Mouse (Mus musculus): ENCODE data around the gene Defb25. TPM values are rescaled to one million over a fixed set of nuclear protein-coding genes. Genes with fewer than 3 reads are reported as not detected.

Gene Defb25
- polyA plus RNA-seq, 1 experiment from 2014 or later: 2.0 TPM

DNA sequence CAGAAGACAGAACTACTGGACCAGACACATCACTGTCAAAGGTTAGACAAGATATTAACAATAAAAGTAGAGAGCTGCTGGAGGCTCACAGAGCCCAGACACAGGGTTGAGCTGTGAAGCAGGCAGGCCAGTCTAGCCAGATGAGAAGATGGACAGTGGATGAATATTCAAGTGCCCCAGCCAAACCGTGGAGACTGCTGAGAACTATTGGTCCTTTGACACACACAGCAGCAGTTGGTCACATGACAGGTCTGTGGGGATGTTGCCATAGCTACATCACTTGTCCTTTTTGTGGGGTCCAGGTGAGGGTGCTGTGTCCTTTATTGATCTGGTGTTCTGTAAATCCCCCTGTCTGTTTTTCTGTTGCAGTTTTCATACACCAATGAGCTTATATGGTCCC is 2.4 kb upstream of the Defb25 start:
- no peaks in the 10 kb centered on the region for H3K9me3 ChIP-seq
- no peak overlapping the region for H3K4me2 ChIP-seq (replicated peaks)
- ATAC-seq (ENCODE audit: low FRiP score, low read depth): no peak
- H3K27me3 ChIP-seq: peaks cover 59% of the 10 kb centered on the region
- H3K9ac ChIP-seq: no peak overlapping the region
- H3K27ac ChIP-seq: no peak overlapping the region
- no peaks in the 10 kb centered on the region for H3K36me3 ChIP-seq
- no peak overlapping the region for H3K4me3 ChIP-seq
- 14% methylated on average over 1 of the region's 1 CpGs for WGBS
- peaks cover 15% of the 10 kb centered on the region for H3K4me1 ChIP-seq

GRCm38 (mm10) chr2:152624566-152624965 is 1.7 kb upstream of the Defb25 start:
- no peak for ATAC-seq (ENCODE audit: low FRiP score, low read depth)
- no peak overlapping the region for H3K4me2 ChIP-seq (replicated peaks)
- H3K4me3 ChIP-seq: no peak overlapping the region
- no peaks in the 10 kb centered on the region for H3K36me3 ChIP-seq
- H3K9ac ChIP-seq: no peak overlapping the region
- H3K9me3 ChIP-seq: no peaks in the 10 kb centered on the region
- H3K4me1 ChIP-seq: peaks cover 15% of the 10 kb centered on the region
- peaks cover 56% of the 10 kb centered on the region for H3K27me3 ChIP-seq
- no peak overlapping the region for H3K27ac ChIP-seq
- WGBS: 85% methylated on average over 2 of the region's 2 CpGs

- Histone ChIP-seq H3K27me3 (peaks cover 32% of the 10 kb centered on the region), H3K9ac (no peak overlapping the region), H3K4me2 (replicated peaks) (no peak overlapping the region), H3K4me3 (no peak overlapping the region), H3K9me3 (no peaks in the 10 kb centered on the region), H3K4me1 (peaks cover 8% of the 10 kb centered on the region), H3K27ac (no peak overlapping the region), H3K36me3 (no peaks in the 10 kb centered on the region)
- 75% methylated on average over 13 of the region's 13 CpGs for WGBS
- no peak for ATAC-seq (ENCODE audit: low FRiP score, low read depth)
These were observed 702 bp downstream of the Defb25 start for GRCm38 (mm10) chr2:152622151-152622550.

GRCm38 (mm10) chr2:152620367-152621134 is 2.3 kb downstream of the Defb25 start:
- no peak overlapping the region for H3K4me3 ChIP-seq
- no peaks in the 10 kb centered on the region for H3K36me3 ChIP-seq
- no peak overlapping the region for H3K9ac ChIP-seq
- ATAC-seq (ENCODE audit: low FRiP score, low read depth): no peak
- no peaks in the 10 kb centered on the region for H3K4me1 ChIP-seq
- peaks cover 16% of the 10 kb centered on the region for H3K27me3 ChIP-seq
- H3K9me3 ChIP-seq: no peaks in the 10 kb centered on the region
- H3K4me2 ChIP-seq (replicated peaks): no peak overlapping the region
- WGBS: 71% methylated on average over 9 of the region's 9 CpGs
- no peak overlapping the region for H3K27ac ChIP-seq

DNA sequence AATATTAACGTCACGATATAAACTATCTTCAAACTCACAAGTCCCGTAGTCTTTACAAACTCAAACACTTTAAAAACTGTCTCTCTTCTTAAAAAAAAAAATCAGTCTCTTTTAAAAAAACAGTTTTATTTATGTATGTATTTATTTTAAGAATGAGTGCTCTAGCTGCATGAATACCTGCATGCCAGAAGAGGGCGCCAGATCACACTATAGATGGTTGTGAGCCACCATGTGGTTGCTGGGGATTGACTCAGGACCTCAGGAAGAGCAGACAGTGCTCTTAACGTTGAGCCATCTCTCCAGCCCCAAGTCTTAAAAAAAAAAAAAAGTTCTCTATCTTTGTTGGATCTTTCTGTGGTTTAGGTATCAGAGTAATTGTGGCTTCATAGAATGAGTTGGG is 5.5 kb downstream of the Defb25 start:
- 59% methylated on average over 5 of the region's 5 CpGs for WGBS
- H3K27me3 ChIP-seq: no peaks in the 10 kb centered on the region
- H3K4me2 ChIP-seq (replicated peaks): no peak overlapping the region
- H3K4me3 ChIP-seq: no peak overlapping the region
- no peaks in the 10 kb centered on the region for H3K4me1 ChIP-seq
- H3K27ac ChIP-seq: no peak overlapping the region
- ATAC-seq (ENCODE audit: low FRiP score, low read depth): no peak
- H3K9ac ChIP-seq: no peak overlapping the region
- no peaks in the 10 kb centered on the region for H3K36me3 ChIP-seq
- no peaks in the 10 kb centered on the region for H3K9me3 ChIP-seq

DNA sequence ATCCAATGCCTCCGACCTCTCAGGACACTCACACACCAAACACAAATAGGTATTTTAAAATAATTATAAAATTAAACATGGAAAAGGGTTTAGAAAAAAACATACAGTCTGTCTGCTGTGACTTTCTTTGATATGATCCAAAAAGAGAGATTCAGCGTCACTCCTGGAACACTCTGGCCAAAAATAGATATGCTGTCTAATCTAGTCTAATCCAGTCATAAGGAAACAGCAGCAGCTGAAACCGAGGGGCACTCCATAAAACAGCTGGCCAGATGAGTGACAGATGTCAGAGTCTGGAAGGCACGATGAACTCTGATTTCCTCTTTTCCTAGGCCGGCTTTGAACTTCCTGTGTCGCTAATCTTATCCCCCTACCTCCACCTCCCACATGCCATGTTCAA is 6.4 kb downstream of the Defb25 start:
- H3K9me3 ChIP-seq: no peaks in the 10 kb centered on the region
- no peaks in the 10 kb centered on the region for H3K4me1 ChIP-seq
- 72% methylated on average over 6 of the region's 6 CpGs for WGBS
- H3K36me3 ChIP-seq: no peaks in the 10 kb centered on the region
- no peak overlapping the region for H3K4me2 ChIP-seq (replicated peaks)
- no peak overlapping the region for H3K9ac ChIP-seq
- H3K4me3 ChIP-seq: no peak overlapping the region
- no peaks in the 10 kb centered on the region for H3K27me3 ChIP-seq
- H3K27ac ChIP-seq: no peak overlapping the region
- ATAC-seq (ENCODE audit: low FRiP score, low read depth): no peak

GRCm38 (mm10) chr2:152615563-152615962 is 7.3 kb downstream of the Defb25 start:
- Histone ChIP-seq H3K4me2 (replicated peaks) (no peak overlapping the region), H3K27me3 (no peaks in the 10 kb centered on the region), H3K9me3 (no peaks in the 10 kb centered on the region), H3K4me1 (no peaks in the 10 kb centered on the region), H3K4me3 (no peak overlapping the region), H3K27ac (no peak overlapping the region), H3K36me3 (no peaks in the 10 kb centered on the region), H3K9ac (no peak overlapping the region)
- ATAC-seq (ENCODE audit: low FRiP score, low read depth): 0 out of 2 replicates have a peak, but pooled peaks have one; percentile 36
- 10% methylated on average over 7 of the region's 7 CpGs for WGBS

GRCm38 (mm10) chr2:152612193-152612592 is 10.7 kb downstream of the Defb25 start:
- Histone ChIP-seq H3K27ac (no peak overlapping the region), H3K4me2 (replicated peaks) (no peak overlapping the region), H3K36me3 (no peaks in the 10 kb centered on the region), H3K9me3 (no peaks in the 10 kb centered on the region), H3K4me1 (no peaks in the 10 kb centered on the region), H3K4me3 (no peak overlapping the region), H3K9ac (no peak overlapping the region), H3K27me3 (no peaks in the 10 kb centered on the region)
- ATAC-seq (ENCODE audit: low FRiP score, low read depth): no peak; the same call in 1 of the 2 replicates
- WGBS: 37% methylated on average over 7 of the region's 8 CpGs

- H3K4me3 ChIP-seq: no peak overlapping the region
- 75% methylated on average over 1 of the region's 1 CpGs for WGBS
- no peaks in the 10 kb centered on the region for H3K27me3 ChIP-seq
- ATAC-seq (ENCODE audit: low FRiP score, low read depth): no peak
- H3K27ac ChIP-seq: no peak overlapping the region
- H3K4me2 ChIP-seq (replicated peaks): no peak overlapping the region
- H3K36me3 ChIP-seq: no peaks in the 10 kb centered on the region
- no peaks in the 10 kb centered on the region for H3K9me3 ChIP-seq
- no peaks in the 10 kb centered on the region for H3K4me1 ChIP-seq
- no peak overlapping the region for H3K9ac ChIP-seq
These were observed 14.1 kb downstream of the Defb25 start for GRCm38 (mm10) chr2:152608719-152609118.

- Histone ChIP-seq H3K4me3 (no peak overlapping the region), H3K9me3 (no peaks in the 10 kb centered on the region), H3K4me2 (replicated peaks) (no peak overlapping the region), H3K4me1 (no peaks in the 10 kb centered on the region), H3K9ac (no peak overlapping the region), H3K27ac (no peak overlapping the region), H3K27me3 (no peaks in the 10 kb centered on the region), H3K36me3 (no peaks in the 10 kb centered on the region)
- 50% methylated on average over 6 of the region's 6 CpGs for WGBS
- no peak for ATAC-seq (ENCODE audit: low FRiP score, low read depth)
These were observed 15.1 kb downstream of the Defb25 start for GRCm38 (mm10) chr2:152607746-152608145.

- WGBS: 82% methylated on average over 15 of the region's 15 CpGs
- no peak within 1 kb of the TSS for H3K9ac ChIP-seq
- ATAC-seq (ENCODE audit: low FRiP score, low read depth): no peak
These were observed 18.8 kb downstream of the Defb25 start, which contains the start of gene Defb36 for GRCm38 (mm10) chr2:152604057-152604456. Gene Defb36 (plus strand): TSS chr2:152604327.

DNA sequence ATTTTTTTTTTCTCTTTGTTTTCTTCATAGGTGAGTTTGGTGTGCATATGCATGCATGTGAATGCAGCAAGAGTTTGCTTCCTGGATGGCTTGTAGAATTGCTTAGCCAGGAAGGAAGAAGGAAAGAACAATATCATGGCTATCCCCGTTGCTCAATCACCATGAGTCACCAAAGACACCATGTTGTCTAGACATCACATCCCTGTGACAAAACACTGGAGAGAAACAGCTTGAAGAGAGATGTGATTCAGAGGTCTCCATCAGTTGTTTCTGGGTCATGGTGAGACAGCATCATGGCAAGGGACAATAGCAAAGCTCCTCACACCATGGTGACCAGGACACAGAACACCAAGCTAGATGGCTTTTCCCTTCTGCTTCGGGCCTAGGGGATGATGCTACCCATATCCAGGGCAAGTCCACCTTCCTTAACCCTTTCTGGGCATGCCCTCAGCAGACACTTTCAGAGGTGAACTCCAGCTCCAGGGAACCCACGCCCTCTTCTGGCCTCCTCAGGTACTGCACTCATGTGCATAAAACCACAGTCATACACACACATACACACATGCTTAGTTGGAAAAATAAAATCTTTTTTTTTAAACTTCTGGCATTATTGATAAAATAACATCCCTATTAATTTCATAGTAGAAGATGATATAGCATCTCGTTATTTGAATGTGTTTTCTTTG is 21.4 kb downstream of the Defb25 start:
- Histone ChIP-seq H3K9ac (no peak overlapping the region), H3K27me3 (no peaks in the 10 kb centered on the region), H3K36me3 (no peaks in the 10 kb centered on the region), H3K9me3 (no peaks in the 10 kb centered on the region), H3K4me1 (no peaks in the 10 kb centered on the region), H3K4me3 (no peak overlapping the region), H3K4me2 (replicated peaks) (no peak overlapping the region), H3K27ac (no peak overlapping the region)
- ATAC-seq (ENCODE audit: low FRiP score, low read depth): no peak
- WGBS: 74% methylated on average over 4 of the region's 4 CpGs

More at GRCm38 (mm10) chr2:152604057-152604456, 18.8 kb downstream of the Defb25 start, which contains the start of gene Defb36:
- no peaks in the 10 kb centered on the region for H3K9me3 ChIP-seq
- no peaks in the 10 kb centered on the region for H3K36me3 ChIP-seq
- no peak within 1 kb of the TSS for H3K27ac ChIP-seq
- no peak within 1 kb of the TSS for H3K4me2 ChIP-seq (replicated peaks)
- no peak within 1 kb of the TSS for H3K4me3 ChIP-seq
- no peaks in the 10 kb centered on the region for H3K27me3 ChIP-seq
- no peaks in the 10 kb centered on the region for H3K4me1 ChIP-seq

Data from limb, embryonic 13.5 days (tissue).